Mouse (Mus musculus) stomach, embryonic 15.5 days (tissue): ENCODE measurements around the gene S100b. TPM values are rescaled to one million over a fixed set of nuclear protein-coding genes. Genes with fewer than 3 reads are reported as not detected.

Experiments used
- ATAC-seq: fragments of 200-750 bp; cut with Nextera tagmentation; 2 replicates; pipeline ENCODE4 v1.8.0; 2017; ENCODE audit warnings: low read depth, moderate number of reproducible peaks, moderate TSS enrichment; ENCODE audit not compliant: insufficient read depth, low FRiP score
- H3K27ac ChIP-seq: fragments of 300-500 bp; sonication (generic); 2 replicates; pipeline ENCODE4 v1.5.1; 2015; ENCODE audit warnings: mild to moderate bottlenecking, inconsistent platforms
- H3K27me3 ChIP-seq: fragments of 300-500 bp; sonication (generic); replicated peaks from 2 replicates; pipeline ENCODE4 v1.6.1; 2015; ENCODE audit warnings: inconsistent platforms
- H3K36me3 ChIP-seq: fragments of 300-500 bp; sonication (generic); 2 replicates; pipeline ENCODE4 v1.6.1; 2015; ENCODE audit warnings: inconsistent platforms
- H3K4me1 ChIP-seq: fragments of 300-500 bp; sonication (generic); 2 replicates; pipeline ENCODE4 v1.6.1; 2015; ENCODE audit warnings: inconsistent platforms
- H3K4me2 ChIP-seq: fragments of 300-500 bp; sonication (generic); 2 replicates; pipeline ENCODE4 v1.6.1; 2015; ENCODE audit warnings: mild to moderate bottlenecking, inconsistent platforms
- H3K4me3 ChIP-seq: fragments of 300-500 bp; sonication (generic); replicated peaks from 2 replicates; pipeline ENCODE4 v1.5.1; 2015; ENCODE audit warnings: inconsistent platforms
- H3K9ac ChIP-seq: fragments of 300-500 bp; sonication (generic); 2 replicates; pipeline ENCODE4 v1.6.1; 2015; ENCODE audit warnings: inconsistent platforms
- H3K9me3 ChIP-seq: fragments of 300-500 bp; sonication (generic); 2 replicates; pipeline ENCODE4 v1.6.1; 2016; ENCODE audit warnings: inconsistent platforms
- WGBS: fragments of 180-500 bp; shearing (Covaris S2); methylation state at CpG from one replicate; pipeline ENCODE4 v1.1.7; 2015; 5-methylcytosine and 5-hydroxymethylcytosine counted together
- polyA plus RNA-seq: library from polyadenylated mRNA; unstranded; fragments of >200 nt; fragmentation: Nextera tagmentation; extraction: Ambion mirVana; gene quantifications from 2 replicates; pipeline ENCODE4 v1.2.1, GENCODE M21; 2015

S100b gene
- polyA plus RNA-seq, result 2.5 and 2.8 TPM in 2 replicates

DNA sequence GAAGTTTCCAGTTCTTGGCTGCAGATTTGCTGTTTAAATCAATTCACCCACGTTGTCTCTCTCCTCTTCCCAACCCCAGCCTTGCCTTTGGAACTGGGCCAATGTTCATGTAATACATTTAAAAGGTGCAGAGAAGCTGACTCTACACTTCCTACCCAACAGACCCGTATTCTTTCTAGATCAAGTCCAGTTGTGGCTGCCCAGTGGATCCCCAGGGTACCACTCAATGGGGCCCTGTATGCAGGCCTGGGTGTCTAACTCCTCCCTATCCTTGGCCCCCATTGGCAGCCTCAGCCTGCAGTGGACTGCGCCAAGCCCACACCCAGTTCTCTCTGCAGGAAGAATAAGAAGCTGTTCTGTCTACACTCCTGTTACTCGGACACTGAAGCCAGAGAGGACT is at the start of gene S100b:
Gene S100b (plus strand): TSS at position 318 of the 400 bp plus-strand sequence.
- Histone ChIP-seq H3K4me2 (no peak within 1 kb of the TSS), H3K9me3 (no peaks in the 10 kb centered on the region)
- WGBS, result 34% methylated on average over 4 of the region's 4 CpGs

DNA sequence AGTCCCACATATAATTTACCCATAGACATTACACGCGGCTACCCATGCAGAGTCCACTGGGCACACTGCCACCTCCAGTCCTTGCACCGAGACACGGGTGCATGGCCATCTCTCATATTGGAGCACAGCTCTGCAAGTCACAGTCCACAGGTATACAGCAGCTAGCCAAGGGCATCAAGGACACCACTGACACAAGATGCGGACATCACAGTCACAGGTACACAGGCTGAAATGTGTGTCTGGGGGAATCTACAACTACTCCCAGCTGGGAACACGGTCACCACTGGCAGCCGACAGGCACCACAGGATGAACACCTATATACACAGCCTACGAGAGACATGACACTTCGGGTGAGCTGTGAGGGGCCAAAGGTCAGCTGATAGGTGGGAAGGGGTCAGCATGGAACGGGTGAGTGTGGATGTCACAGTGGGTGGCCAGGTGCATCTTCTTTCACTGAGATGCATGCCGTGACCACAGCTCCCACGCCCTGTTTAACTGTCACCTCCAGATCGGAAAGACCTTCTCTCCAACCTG is 46.3 kb upstream of the S100b start:
- no peak overlapping the region for H3K4me2 ChIP-seq
- no peaks in the 10 kb centered on the region for H3K9me3 ChIP-seq
- H3K9ac ChIP-seq, result no peak overlapping the region
- no peak for ATAC-seq
- H3K27ac ChIP-seq, result no peak overlapping the region
- no peaks in the 10 kb centered on the region for H3K4me1 ChIP-seq
- H3K36me3 ChIP-seq, result peaks cover 17% of the 10 kb centered on the region
- no peaks in the 10 kb centered on the region for H3K27me3 ChIP-seq
- H3K4me3 ChIP-seq, result no peak overlapping the region
- 84% methylated on average over 13 of the region's 13 CpGs for WGBS

More for the DNA sequence above, at the start of gene S100b:
- H3K36me3 ChIP-seq, result no peaks in the 10 kb centered on the region
- no peak within 1 kb of the TSS for H3K9ac ChIP-seq
- no peak within 1 kb of the TSS for H3K4me3 ChIP-seq
- peak; percentile 62 for ATAC-seq
- H3K27ac ChIP-seq, result peak within 1 kb of the TSS; percentile 44; the same call in 1 of the 2 replicates
- H3K4me1 ChIP-seq, result peaks cover 6% of the 10 kb centered on the region; the same call in 1 of the 2 replicates
- no peaks in the 10 kb centered on the region for H3K27me3 ChIP-seq

DNA sequence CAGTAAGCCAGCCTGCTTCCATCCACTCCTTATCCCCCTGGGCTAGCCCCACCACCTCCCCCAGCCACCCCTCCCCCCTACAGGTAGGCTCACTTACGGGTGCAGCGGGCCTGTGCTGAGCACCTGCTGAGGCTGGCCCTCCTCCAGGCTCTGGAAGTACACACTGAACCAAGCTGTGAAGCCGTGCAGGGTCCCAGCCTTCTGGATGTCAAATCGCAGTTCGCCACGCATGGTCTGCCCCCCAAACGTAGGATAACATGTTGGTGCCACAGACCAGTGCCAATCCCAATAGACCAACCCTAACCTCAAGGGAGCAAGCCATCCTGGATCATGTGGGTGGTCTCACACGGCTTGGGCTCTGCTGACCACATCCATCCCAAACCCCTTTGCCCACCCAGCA is 44.4 kb upstream of the S100b start:
- no peak overlapping the region for H3K9ac ChIP-seq
- peaks cover 21% of the 10 kb centered on the region for H3K36me3 ChIP-seq
- no peaks in the 10 kb centered on the region for H3K4me1 ChIP-seq
- no peak for ATAC-seq
- no peak overlapping the region for H3K4me2 ChIP-seq
- H3K4me3 ChIP-seq, result no peak overlapping the region
- H3K27ac ChIP-seq, result no peak overlapping the region
- no peaks in the 10 kb centered on the region for H3K27me3 ChIP-seq
- WGBS, result 87% methylated on average over 8 of the region's 8 CpGs
- H3K9me3 ChIP-seq, result no peaks in the 10 kb centered on the region

DNA sequence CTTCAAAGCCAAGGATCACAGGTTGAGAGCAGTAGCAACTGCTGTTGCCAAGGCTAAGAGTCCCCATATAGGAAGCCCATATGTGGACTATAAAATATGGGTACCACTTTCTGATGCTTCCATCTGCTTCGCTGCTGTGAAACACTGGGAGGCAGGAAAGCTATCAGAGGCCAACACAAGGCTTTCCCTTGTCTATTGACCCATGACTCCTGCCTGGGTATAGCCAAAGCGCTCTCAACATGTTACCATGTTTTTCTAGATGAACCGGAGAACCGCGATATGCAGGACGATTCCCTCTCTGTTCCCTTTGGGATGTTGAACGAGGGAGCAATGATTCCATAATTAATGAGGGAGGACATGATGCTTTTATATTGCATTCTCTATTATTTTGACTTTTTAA is 42.8 kb upstream of the S100b start:
- Histone ChIP-seq H3K27me3 (no peaks in the 10 kb centered on the region), H3K4me2 (no peak overlapping the region), H3K9ac (no peak overlapping the region), H3K36me3 (peaks cover 34% of the 10 kb centered on the region), H3K4me3 (no peak overlapping the region), H3K4me1 (no peaks in the 10 kb centered on the region), H3K27ac (no peak overlapping the region), H3K9me3 (no peaks in the 10 kb centered on the region)
- ATAC-seq, result no peak
- WGBS, result 94% methylated on average over 7 of the region's 7 CpGs

DNA sequence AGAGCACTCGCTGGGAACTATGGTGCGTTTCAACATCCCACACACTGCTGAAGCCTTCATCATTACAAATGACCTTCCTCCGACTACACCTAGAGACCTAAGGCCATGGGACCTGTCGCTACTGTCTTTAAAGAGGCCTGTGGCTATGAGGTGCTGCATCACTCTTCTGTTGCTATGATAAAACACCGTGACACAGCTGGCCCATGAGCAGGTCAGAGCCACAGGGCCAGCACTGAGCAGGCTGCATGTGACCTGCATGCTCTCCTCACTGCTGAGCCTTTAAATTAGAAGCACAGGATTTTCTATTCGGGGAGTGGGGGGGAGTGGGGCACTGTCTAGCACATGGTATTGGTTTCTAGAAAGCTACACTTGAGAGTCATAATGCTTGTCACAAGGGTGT is 41.5 kb upstream of the S100b start:
- Histone ChIP-seq H3K4me3 (no peak overlapping the region), H3K27ac (no peak overlapping the region), H3K4me1 (no peaks in the 10 kb centered on the region), H3K4me2 (no peak overlapping the region), H3K9ac (no peak overlapping the region), H3K9me3 (no peaks in the 10 kb centered on the region), H3K36me3 (peaks cover 42% of the 10 kb centered on the region), H3K27me3 (no peaks in the 10 kb centered on the region)
- ATAC-seq, result no peak
- WGBS, result 85% methylated on average over 6 of the region's 6 CpGs

DNA sequence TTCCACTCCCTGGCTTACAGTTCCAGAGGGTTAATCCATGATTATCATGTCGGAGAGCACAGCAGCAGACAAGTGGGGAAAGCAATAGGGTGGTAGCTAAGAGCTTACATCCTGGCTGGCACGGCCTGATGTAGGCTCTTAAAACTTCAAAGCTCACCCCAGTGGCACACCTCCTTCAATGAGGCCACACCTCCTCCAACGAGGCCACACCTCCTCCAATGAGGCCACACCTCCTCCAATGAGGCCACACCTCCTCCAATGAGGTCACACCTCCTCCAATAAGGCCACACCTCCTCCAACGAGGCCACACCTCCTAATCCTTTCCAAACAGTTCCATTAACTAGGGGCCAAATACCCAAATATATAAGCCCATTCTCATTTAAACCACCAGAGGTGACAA is 39.5 kb upstream of the S100b start:
- Histone ChIP-seq H3K27ac (no peak overlapping the region), H3K4me3 (no peak overlapping the region), H3K36me3 (peaks cover 38% of the 10 kb centered on the region), H3K27me3 (no peaks in the 10 kb centered on the region), H3K9me3 (no peaks in the 10 kb centered on the region), H3K4me1 (no peaks in the 10 kb centered on the region), H3K9ac (no peak overlapping the region), H3K4me2 (no peak overlapping the region)
- 95% methylated on average over 4 of the region's 4 CpGs for WGBS
- no peak for ATAC-seq

DNA sequence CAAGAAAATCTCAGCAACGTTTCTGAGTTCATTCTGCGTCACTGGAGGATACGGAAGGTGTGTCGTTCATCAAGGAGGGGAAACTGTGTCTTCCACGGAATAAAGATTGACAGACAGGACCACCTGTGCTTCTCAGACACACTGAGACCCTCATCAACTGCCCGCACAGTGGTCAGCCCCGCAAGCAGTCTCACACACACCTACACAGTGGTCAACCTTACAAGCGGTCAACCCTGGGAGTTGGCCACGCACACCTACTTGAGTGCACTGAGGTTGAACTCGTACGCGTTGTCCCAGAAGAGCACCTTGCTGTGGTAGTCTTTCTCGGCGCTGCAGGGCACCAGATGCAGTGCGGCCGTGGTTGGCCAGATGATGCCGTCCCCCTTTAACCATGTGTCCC is 36.6 kb upstream of the S100b start:
- no peak for ATAC-seq
- Histone ChIP-seq H3K27me3 (no peaks in the 10 kb centered on the region), H3K36me3 (peaks cover 42% of the 10 kb centered on the region), H3K4me2 (no peak overlapping the region), H3K4me1 (no peaks in the 10 kb centered on the region), H3K4me3 (no peak overlapping the region), H3K9me3 (no peaks in the 10 kb centered on the region), H3K9ac (no peak overlapping the region), H3K27ac (no peak overlapping the region)
- WGBS, result 96% methylated on average over 17 of the region's 17 CpGs

DNA sequence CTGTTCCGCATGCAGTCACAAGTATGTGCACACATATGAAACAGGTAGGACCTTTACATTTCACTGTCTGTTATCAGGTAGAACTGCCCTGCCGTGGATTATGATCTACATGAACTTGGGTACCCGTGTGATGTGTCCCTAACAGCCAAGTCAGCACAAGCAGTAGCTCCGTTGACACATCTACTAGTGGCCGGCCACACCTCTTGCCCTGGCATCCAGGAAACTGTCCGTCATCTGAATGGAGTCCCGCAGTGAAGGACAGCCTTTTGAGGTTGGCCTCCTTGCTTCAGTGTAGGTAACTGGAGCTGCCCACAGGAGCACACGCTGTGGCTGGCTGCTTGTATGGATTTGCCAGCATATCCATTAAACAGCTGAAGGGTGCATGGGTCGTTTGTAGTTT is 35.4 kb upstream of the S100b start:
- Histone ChIP-seq H3K27ac (no peak overlapping the region), H3K4me2 (no peak overlapping the region), H3K4me1 (no peaks in the 10 kb centered on the region), H3K9ac (no peak overlapping the region), H3K4me3 (no peak overlapping the region), H3K36me3 (peaks cover 39% of the 10 kb centered on the region), H3K9me3 (no peaks in the 10 kb centered on the region), H3K27me3 (no peaks in the 10 kb centered on the region)
- ATAC-seq, result no peak
- WGBS, result 73% methylated on average over 9 of the region's 9 CpGs

DNA sequence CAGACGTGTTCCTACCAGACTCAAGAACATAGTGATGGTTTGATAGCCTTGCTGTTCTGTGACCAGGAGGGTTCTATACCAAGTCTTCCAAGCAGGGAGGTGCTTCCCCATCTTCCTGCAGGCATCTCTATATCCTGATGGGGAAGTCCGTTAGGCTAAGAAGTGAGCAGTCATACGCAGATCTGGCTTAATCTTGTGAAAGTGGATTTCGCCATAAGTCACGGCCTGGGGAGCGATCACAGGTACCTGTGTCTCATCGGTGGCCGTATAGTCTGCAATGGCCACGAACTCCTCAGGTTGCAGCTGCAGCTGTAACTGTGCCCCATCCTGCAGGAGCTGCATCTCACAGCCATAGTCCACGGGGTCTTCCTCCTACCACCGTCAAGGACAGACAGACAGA is 27.7 kb upstream of the S100b start:
- no peaks in the 10 kb centered on the region for H3K4me1 ChIP-seq
- ATAC-seq, result no peak

DNA sequence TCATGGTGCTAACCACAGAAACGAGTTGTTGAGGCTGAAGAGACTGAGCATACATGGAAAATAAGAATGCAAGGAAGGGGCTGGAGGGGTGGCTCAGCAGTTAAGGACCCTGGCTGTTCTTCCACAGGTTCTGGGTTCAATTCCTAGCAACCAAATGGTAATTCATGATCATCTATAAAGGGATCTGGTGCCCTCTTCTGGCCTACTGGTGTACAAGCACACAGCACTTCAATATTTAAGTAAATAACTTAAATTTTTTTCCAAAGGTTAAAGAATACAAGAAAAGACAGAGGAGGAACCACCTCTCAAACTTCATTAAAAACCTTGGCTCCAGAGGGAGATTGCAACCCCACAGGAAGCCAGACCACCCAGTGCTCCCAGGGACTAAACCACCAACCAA is 24.0 kb upstream of the S100b start:
- no peak overlapping the region for H3K4me2 ChIP-seq
- 84% methylated on average over 1 of the region's 1 CpGs for WGBS
- no peak overlapping the region for H3K9ac ChIP-seq
- H3K27ac ChIP-seq, result no peak overlapping the region
- H3K27me3 ChIP-seq, result no peaks in the 10 kb centered on the region
- 0 out of 2 replicates have a peak, but pooled peaks cover 4% of the 10 kb centered on the region for H3K36me3 ChIP-seq
- no peaks in the 10 kb centered on the region for H3K9me3 ChIP-seq
- no peak for ATAC-seq
- H3K4me3 ChIP-seq, result no peak overlapping the region
- H3K4me1 ChIP-seq, result no peaks in the 10 kb centered on the region

More for the DNA sequence above, 27.7 kb upstream of the S100b start:
- H3K27ac ChIP-seq, result no peak overlapping the region
- H3K9me3 ChIP-seq, result no peaks in the 10 kb centered on the region
- H3K4me2 ChIP-seq, result no peak overlapping the region
- WGBS, result 91% methylated on average over 11 of the region's 11 CpGs
- peaks cover 12% of the 10 kb centered on the region; the same call in 1 of the 2 replicates for H3K36me3 ChIP-seq
- no peak overlapping the region for H3K4me3 ChIP-seq
- no peak overlapping the region for H3K9ac ChIP-seq
- no peaks in the 10 kb centered on the region for H3K27me3 ChIP-seq

DNA sequence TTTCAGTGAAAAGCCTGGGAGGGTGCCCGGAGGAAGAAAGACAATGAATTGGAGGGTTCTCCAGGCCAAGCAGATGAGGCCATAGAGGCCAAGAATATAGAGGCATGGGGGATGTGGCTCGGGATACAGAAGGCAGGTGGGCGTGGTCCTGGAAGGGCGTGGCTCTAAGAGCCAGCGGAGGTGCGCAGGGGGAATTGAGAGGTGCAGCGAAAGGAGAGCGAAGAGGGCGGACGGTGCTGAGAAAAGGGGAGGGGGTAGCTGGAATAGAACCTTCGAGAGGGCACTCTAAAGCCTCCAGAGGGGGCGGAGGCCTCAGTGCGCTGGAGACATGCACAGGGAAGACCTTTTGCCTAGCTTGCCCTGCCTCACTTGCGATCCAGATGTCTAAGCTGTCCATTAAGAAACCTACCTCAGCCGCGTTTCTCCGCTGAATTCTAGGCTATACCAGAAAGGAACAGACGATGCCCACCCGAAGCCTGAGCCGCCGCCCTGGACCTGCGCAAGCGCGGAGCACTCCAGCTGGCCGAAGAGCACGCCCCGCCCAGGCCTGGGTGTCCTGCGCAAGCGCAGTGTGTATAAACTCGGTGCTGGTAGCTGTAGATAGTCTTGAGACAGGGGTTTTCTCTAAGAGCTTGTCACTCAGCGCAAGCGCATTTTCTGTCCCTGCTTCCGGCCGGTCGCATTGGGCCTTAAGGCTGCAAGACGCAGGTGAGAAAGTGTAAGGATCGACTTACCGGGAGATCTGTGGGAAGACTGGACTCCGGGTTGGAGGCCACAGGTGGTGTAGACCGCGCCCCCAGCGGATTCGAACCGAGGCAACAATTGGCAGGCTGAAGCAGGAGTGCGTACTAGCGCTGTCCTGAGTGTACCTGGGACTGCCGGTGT is 16.1 kb upstream of the S100b start, which contains the start of gene Prmt2:
Gene Prmt2 (minus strand): TSS at position 525 of the 885 bp plus-strand sequence.
- Histone ChIP-seq H3K9ac (peak within 1 kb of the TSS; percentile 56), H3K27ac (peak within 1 kb of the TSS; percentile 88), H3K4me1 (peaks cover 5% of the 10 kb centered on the region; the same call in 1 of the 2 replicates), H3K9me3 (no peaks in the 10 kb centered on the region), H3K27me3 (no peaks in the 10 kb centered on the region), H3K4me3 (peak within 1 kb of the TSS; percentile 84), H3K4me2 (peak within 1 kb of the TSS; percentile 84), H3K36me3 (0 out of 2 replicates have a peak, but pooled peaks cover 3% of the 10 kb centered on the region)
- peak; percentile 96 for ATAC-seq
- 1% methylated on average over 47 of the region's 47 CpGs for WGBS

DNA sequence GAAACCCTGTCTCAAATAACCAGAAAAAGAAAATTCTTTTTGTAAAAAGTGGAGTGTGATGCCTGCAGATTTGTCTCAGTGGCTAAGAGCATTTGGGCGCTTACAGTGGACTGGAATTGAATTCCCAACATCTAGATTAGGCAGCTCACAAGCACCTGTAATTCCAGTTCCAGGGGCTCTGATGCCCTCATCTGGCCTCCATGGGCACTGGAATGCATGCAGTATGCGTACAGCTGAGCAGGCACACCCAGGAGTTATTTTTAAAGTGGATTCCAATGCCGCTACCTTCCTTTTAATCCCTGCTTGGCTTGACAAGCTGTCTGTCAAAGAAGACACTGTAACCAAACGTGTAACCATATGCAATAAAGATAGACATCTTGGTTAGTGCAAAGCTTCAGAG is 14.3 kb upstream of the S100b start:
- Histone ChIP-seq H3K27me3 (no peaks in the 10 kb centered on the region), H3K27ac (no peak overlapping the region), H3K36me3 (0 out of 2 replicates have a peak, but pooled peaks cover 3% of the 10 kb centered on the region), H3K9me3 (no peaks in the 10 kb centered on the region), H3K4me2 (no peak overlapping the region), H3K4me3 (no peak overlapping the region), H3K9ac (no peak overlapping the region), H3K4me1 (peaks cover 5% of the 10 kb centered on the region; the same call in 1 of the 2 replicates)
- no peak for ATAC-seq
- 58% methylated on average over 4 of the region's 4 CpGs for WGBS
